Mouse (Mus musculus) hindbrain, embryonic 11.5 days (tissue): ENCODE data around the gene Mphosph9. TPM values are rescaled to one million over a fixed set of nuclear protein-coding genes. Genes with fewer than 3 reads are reported as not detected.

ENCODE experiments used
- ATAC-seq: fragments of 200-750 bp; cut with Nextera tagmentation; 2 replicates; pipeline ENCODE4 v1.8.0; 2017; ENCODE audit warnings: mild to moderate bottlenecking, moderate TSS enrichment, moderate library complexity; ENCODE audit not compliant: low FRiP score
- DNase-seq: peaks from one replicate; pipeline ENCODE4 v3.0.0-alpha.2; 2015; ENCODE audit warnings: low spot score
- H3K27ac ChIP-seq: fragments of 300-500 bp; sonication (generic); 2 replicates; pipeline ENCODE4 v1.5.1; 2014; ENCODE audit warnings: mild to moderate bottlenecking, low read depth, low read length
- H3K27me3 ChIP-seq: fragments of 300-500 bp; sonication (generic); 2 replicates; pipeline ENCODE4 v1.6.1; 2014; ENCODE audit warnings: mild to moderate bottlenecking, low read length, moderate library complexity, mixed read lengths; ENCODE audit not compliant: control insufficient read depth, insufficient read depth
- H3K36me3 ChIP-seq: fragments of 300-500 bp; sonication (generic); 2 replicates; pipeline ENCODE4 v1.6.1; 2014; ENCODE audit warnings: mild to moderate bottlenecking, low read length, moderate library complexity, mixed read lengths; ENCODE audit not compliant: control insufficient read depth, insufficient read depth
- H3K4me1 ChIP-seq: fragments of 300-500 bp; sonication (generic); replicated peaks from 2 replicates; pipeline ENCODE4 v1.6.1; 2014; ENCODE audit warnings: low read length, mixed read lengths; ENCODE audit not compliant: control insufficient read depth, insufficient read depth
- H3K4me2 ChIP-seq: fragments of 300-500 bp; sonication (generic); replicated peaks from 2 replicates; pipeline ENCODE4 v1.6.1; 2014; ENCODE audit warnings: mild to moderate bottlenecking, low read depth, low read length
- H3K4me3 ChIP-seq: fragments of 300-500 bp; sonication (generic); 2 replicates; pipeline ENCODE4 v1.5.1; 2014; ENCODE audit warnings: low read depth, low read length
- H3K9ac ChIP-seq: fragments of 300-500 bp; sonication (generic); 2 replicates; pipeline ENCODE4 v1.6.1; 2014; ENCODE audit warnings: low read depth, low read length
- H3K9me3 ChIP-seq: fragments of 300-500 bp; sonication (generic); 2 replicates; pipeline ENCODE4 v1.6.1; 2016; ENCODE audit warnings: low read length; ENCODE audit not compliant: control insufficient read depth
- WGBS: fragments of 180-500 bp; shearing (Covaris S2); extraction: QIAGEN DNeasy Blood & Tissue Kit; methylation state at CpG from one replicate; pipeline ENCODE4 v1.1.7; 2014; 5-methylcytosine and 5-hydroxymethylcytosine counted together
- polyA plus RNA-seq: library from polyadenylated mRNA; unstranded; fragments of >200 nt; fragmentation: Nextera tagmentation; extraction: Ambion mirVana; gene quantifications from 2 replicates; pipeline ENCODE4 v1.2.1, GENCODE M21; 2014

The Mphosph9 gene
- polyA plus RNA-seq, 1 experiment from 2014 or later: 20.5 TPM

DNA sequence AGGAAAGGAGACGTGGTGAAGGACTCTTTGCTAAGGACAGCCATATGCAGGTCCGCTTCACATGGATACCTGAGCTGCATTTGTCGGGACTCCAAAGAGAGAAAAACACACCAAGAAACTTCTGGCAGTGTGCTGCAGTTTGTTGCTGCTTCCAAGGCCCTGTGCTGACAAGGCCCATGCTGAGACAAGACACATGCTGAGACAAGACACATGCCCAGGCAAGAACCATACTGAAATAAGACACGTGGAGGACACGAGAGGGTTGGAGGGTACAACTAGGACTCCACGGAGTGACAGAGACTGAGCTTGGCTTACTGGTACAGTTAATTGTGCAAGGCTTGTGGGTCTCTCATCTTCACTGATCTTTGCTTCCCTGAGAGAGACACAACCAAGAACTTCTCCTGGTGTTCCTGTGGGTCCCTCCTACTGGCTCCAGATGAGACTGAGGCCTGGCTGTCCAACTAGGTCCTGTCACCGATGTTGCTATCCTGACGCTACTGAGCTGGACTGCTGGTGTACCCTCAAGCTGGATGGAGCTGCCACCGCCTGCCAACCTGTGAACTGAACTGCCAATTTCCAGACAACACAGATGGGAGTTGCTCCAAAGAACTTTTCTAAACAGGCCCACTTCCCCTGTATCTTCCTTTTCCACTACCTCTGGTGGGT is 84.4 kb downstream of the Mphosph9 start:
- H3K27ac ChIP-seq: no peak overlapping the region
- peaks cover 9% of the 10 kb centered on the region; the same call in 1 of the 2 replicates for H3K4me1 ChIP-seq
- H3K9me3 ChIP-seq: no peaks in the 10 kb centered on the region
- ATAC-seq: no peak
- H3K27me3 ChIP-seq: no peaks in the 10 kb centered on the region
- H3K4me2 ChIP-seq: no peak overlapping the region
- no peaks in the 10 kb centered on the region for H3K36me3 ChIP-seq
- DNase-seq: no peak
- H3K9ac ChIP-seq: no peak overlapping the region
- H3K4me3 ChIP-seq: no peak overlapping the region
- 85% methylated on average over 9 of the region's 9 CpGs for WGBS

DNA sequence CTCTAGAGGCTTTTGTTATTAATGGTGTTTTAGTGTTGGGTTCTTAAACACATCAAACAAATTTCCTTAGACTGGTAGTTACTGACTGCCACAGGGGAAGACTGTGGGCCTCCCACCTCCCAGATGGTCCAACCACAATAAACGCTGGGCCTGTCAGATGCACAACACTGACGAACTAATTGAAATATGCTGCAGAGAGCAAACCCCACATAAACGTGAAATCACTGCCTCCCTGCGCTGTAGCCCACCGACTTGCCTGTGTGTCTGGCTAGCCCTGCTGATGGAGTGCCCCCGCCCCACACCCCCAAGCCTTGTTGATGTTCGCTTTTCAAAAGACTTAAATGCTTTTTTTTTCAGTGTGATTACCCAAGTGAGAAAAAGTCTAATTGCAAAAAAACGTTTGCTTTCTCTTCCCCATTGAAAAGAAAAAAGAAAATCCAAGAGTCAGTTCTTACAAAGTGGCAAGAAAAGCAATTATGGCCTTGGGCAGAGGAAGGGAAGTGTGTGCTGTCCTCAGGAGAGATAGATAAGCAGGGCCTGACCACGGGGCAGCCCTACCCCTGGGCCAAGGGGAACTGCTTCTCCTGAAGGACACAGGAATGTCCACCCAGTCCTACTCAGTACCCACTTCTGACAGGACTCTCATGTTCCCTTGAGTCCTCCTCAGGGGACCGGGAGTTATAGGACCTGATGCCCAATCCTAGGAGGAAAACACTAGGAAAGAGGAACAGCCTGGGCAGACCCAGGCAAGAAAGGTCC is 85.9 kb downstream of the Mphosph9 start:
- DNase-seq (no peak), ATAC-seq (no peak)
- no peaks in the 10 kb centered on the region for H3K9me3 ChIP-seq
- no peak overlapping the region for H3K27ac ChIP-seq
- H3K36me3 ChIP-seq: no peaks in the 10 kb centered on the region
- no peak overlapping the region for H3K4me2 ChIP-seq
- no peaks in the 10 kb centered on the region for H3K27me3 ChIP-seq
- H3K4me1 ChIP-seq: peaks cover 9% of the 10 kb centered on the region; the same call in 1 of the 2 replicates
- 55% methylated on average over 10 of the region's 10 CpGs for WGBS
- no peak overlapping the region for H3K9ac ChIP-seq
- no peak overlapping the region for H3K4me3 ChIP-seq

DNA sequence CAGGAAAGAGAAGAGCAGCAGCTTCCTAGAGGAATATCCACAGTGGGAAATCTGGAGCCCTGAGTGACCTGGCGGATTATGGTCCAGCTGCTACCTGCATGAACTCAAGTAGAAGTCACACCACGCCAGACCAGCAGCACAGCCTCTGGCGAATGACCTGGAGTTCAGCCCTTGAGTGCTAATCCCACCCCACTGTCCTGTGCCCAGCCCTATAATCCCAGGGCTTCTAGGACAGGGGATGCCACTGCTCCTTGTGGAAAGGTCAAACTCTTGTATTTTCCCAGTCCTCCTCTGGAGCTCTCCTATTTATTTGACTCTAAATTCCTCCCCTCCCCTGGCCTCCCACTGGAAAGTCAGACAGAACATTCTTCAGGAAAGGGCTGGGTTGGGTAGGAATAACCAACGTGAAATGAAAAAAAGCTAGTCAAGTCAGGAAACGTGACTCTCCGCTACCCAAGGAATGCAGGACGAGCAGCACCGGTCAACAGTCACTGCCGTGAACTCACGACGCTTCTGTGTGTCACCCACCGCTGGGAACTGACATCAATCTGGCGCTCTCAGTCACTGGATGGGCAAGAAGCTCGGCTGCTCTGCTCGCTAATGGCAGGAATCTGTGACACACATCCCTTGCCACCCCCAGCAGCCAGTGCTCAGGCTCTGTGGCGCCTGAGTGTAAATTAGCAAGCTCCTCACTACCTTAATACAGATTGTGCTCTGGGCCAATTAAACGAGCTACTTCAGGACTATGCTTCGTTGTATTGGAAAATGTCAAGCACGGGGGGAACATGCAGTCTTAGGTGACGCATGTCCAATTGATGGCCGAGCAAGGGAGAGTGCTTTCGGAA is 86.7 kb downstream of the Mphosph9 start:
- 37% methylated on average over 22 of the region's 22 CpGs for WGBS
- H3K9ac ChIP-seq: no peak overlapping the region
- peaks cover 9% of the 10 kb centered on the region; the same call in 1 of the 2 replicates for H3K4me1 ChIP-seq
- H3K27ac ChIP-seq: 0 out of 2 replicates have a peak overlapping the region, but pooled peaks have one; percentile 36
- no peaks in the 10 kb centered on the region for H3K9me3 ChIP-seq
- no peak overlapping the region for H3K4me3 ChIP-seq
- no peaks in the 10 kb centered on the region for H3K36me3 ChIP-seq
- H3K4me2 ChIP-seq: no peak overlapping the region
- peak; percentile 36 for DNase-seq
- peak; percentile 45; the same call in 1 of the 2 replicates for ATAC-seq
- no peaks in the 10 kb centered on the region for H3K27me3 ChIP-seq

DNA sequence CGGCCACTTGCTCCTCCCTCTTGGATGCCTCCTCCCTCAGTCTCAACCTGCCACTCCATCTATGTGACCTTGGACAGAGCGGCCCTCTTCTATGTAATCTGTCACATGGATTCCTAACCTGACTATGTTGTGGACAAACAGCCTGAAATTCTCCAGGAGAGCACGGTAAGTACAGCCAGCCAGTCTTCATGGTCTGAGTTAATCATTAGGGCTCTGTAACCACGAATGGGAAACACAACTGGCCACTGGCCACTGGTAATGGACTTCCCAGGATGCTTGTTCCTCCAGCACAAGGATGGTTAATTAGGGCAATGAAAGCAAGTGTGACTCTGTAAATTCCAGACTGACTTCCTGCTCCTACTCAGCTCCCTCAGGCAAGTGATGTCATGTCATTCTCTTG is 91.6 kb downstream of the Mphosph9 start:
- DNase-seq: no peak
- 75% methylated on average over 4 of the region's 4 CpGs for WGBS
- Histone ChIP-seq H3K27ac (no peak overlapping the region), H3K36me3 (no peaks in the 10 kb centered on the region), H3K9ac (no peak overlapping the region), H3K4me3 (no peak overlapping the region), H3K9me3 (no peaks in the 10 kb centered on the region), H3K27me3 (no peaks in the 10 kb centered on the region), H3K4me2 (no peak overlapping the region), H3K4me1 (peaks cover 6% of the 10 kb centered on the region; the same call in 1 of the 2 replicates)
- ATAC-seq: no peak

DNA sequence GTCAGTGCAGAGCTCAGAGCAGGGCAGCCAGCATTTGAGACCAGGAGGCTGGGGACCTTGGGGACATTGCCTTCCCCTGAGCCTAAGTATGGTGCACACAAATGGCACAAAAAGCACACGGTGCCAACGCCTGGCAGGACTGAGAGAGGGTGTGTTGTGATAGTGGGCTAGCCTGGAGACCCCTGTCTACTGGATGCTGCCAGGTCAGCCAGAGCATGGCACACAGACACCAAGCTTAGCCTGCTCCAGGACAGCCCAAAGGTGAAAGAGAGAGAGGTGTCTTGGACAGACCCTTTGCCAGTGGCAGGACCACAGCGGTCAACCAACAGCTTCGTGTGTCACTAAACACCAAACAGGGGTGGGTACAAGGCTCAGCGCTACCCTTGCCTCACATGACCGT is 93.0 kb downstream of the Mphosph9 start:
- ATAC-seq (no peak), DNase-seq (no peak)
- Histone ChIP-seq H3K27ac (no peak overlapping the region), H3K9ac (no peak overlapping the region), H3K4me3 (no peak overlapping the region), H3K4me1 (no peaks in the 10 kb centered on the region), H3K4me2 (no peak overlapping the region), H3K36me3 (no peaks in the 10 kb centered on the region), H3K9me3 (no peaks in the 10 kb centered on the region), H3K27me3 (no peaks in the 10 kb centered on the region)
- WGBS: 93% methylated on average over 6 of the region's 6 CpGs

DNA sequence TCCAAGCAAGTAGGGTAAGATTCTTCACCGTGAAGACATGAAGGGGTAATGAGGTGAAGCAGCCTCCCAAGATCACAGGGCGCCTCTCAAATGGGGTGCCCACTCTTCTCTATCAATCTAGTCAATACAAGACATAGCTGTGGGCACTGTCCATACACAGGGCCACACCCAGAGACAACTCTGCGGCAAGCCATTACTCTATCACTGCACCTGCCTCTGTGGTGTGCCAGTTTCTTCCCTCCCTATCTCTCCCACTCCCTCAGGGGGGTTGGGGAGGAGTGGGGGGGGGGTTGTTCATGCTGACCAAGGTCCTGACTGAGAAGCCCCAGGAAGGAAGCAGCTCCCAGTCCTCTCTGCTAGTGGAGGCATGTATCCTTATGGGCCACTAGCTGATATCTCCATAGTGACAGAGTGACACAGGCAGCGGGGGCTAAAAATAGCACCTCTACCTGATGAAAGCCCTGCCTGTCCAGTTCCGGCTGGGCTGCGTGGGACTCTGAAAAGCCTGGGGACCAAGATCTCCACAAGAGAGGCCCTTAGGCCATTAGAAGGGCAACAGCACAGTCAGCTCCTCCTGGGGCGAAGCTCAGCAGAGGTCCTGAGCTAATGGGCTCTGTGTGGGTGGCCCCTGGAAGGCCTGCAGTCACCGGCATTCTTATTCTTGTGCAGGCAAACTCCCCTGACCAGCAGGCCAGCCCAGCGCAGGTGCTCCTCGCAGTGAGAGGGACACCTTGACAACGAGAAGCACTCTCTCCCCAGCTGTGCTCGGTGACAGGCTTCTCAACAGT is 93.7 kb downstream of the Mphosph9 start:
- no peak overlapping the region for H3K4me2 ChIP-seq
- H3K9me3 ChIP-seq: no peaks in the 10 kb centered on the region
- H3K27ac ChIP-seq: no peak overlapping the region
- DNase-seq (no peak), ATAC-seq (no peak)
- no peaks in the 10 kb centered on the region for H3K36me3 ChIP-seq
- no peaks in the 10 kb centered on the region for H3K4me1 ChIP-seq
- no peak overlapping the region for H3K4me3 ChIP-seq
- WGBS: 58% methylated on average over 12 of the region's 12 CpGs
- H3K9ac ChIP-seq: no peak overlapping the region
- no peaks in the 10 kb centered on the region for H3K27me3 ChIP-seq

DNA sequence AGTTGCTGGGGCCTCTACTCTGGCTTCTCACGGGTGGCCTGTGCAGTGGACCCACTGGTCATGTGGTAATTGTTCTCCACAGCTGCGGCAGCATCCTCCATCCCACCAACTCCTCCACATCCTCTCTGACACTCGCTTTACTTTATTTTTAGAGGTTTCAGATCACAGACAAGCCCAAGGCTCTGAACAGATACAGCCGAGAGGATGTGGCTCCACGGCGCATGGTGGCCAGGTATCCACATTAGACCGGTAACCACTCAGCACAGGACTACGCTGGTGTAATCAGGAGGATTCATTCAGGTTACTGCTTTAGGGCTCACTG is 94.7 kb downstream of the Mphosph9 start:
- ATAC-seq (no peak), DNase-seq (no peak)
- Histone ChIP-seq H3K4me1 (no peaks in the 10 kb centered on the region), H3K27me3 (no peaks in the 10 kb centered on the region), H3K36me3 (no peaks in the 10 kb centered on the region), H3K4me2 (no peak overlapping the region), H3K4me3 (no peak overlapping the region), H3K27ac (no peak overlapping the region), H3K9ac (no peak overlapping the region), H3K9me3 (no peaks in the 10 kb centered on the region)
- WGBS: 81% methylated on average over 8 of the region's 8 CpGs

DNA sequence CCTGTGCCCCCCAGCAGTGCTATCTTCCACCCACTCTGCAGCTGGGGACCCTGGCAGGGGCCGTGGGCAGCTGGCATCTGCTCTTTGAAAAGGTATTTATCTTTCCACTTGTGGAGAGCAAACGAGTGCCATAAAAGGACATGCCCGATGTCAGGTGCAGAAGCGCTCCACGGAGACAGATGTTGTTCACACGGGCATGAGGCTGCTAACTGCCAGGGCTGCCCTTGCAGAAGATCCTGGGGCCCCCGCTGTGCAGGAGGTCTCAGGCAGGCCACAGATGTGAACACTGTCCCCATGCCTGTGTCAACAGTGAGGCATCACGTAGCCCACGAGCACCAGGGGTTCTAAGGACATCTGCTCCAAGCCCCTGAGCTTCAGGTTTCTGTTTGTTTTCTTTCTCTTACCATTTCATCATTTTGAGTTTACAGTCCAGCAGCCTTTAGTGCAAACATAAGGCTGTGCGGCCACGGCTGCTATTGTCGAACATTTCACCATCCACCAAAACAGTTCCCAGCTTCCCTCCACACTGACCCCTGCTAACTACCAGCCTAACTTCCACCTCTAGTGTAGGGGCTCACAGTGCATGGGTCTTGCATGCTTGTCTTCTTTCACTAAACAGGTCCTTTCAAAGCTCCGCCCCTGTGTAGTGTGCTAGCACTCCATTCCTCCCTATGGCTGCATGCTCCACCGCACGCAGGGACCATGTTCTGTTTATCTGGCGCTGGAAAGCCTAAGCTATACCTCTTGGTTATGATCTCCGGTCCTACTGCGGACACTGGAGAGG is 95.2 kb downstream of the Mphosph9 start:
- H3K9me3 ChIP-seq: no peaks in the 10 kb centered on the region
- 65% methylated on average over 18 of the region's 18 CpGs for WGBS
- no peaks in the 10 kb centered on the region for H3K36me3 ChIP-seq
- no peaks in the 10 kb centered on the region for H3K27me3 ChIP-seq
- H3K4me3 ChIP-seq: no peak overlapping the region
- H3K9ac ChIP-seq: no peak overlapping the region
- H3K4me1 ChIP-seq: no peaks in the 10 kb centered on the region
- H3K27ac ChIP-seq: no peak overlapping the region
- ATAC-seq: no peak
- DNase-seq: no peak
- H3K4me2 ChIP-seq: no peak overlapping the region
